Mouse (Mus musculus): ENCODE results near the gene Polr2b. TPM values are rescaled to one million over a fixed set of nuclear protein-coding genes. Genes with fewer than 3 reads are reported as not detected.

The Polr2b gene
- total and polyA plus RNA-seq, 3 experiments: 58.3 to 178 (median 91.4) TPM

DNA sequence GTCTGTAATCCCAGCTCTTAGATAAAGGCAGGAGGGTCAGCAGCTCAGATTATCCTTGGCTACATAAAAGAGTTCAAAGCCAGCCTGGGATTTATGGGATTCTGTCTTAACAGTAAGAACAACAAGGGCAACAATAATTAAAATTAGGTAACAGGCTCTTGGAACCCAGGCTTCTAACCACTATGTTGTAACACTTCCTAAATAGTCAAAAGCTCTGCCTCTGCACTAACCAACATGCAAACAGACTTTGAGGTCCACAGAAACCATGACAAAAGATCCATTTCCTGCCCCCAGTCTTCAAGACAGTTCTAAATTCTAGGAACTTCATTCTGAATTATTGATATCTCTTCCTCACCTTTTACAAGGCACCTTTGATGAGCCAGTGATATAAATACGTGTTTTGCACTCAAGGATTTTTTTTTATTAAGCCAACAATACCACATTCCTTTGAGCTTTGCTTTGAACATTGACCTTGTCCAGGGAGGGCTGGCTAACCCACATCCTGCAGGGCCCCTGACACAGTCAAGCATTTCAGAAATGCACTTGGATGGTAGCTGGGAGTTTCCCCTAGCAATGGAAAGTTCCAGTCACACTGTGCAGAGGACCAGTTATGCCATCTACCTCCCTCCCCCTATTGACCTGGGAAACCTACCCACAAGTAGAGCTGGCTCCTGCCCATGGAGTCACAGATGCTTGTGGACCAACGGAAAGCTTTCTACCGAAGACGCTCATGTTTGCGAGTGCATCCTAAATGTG lies 74.0 kb downstream of the Polr2b start:
- no peaks in the 10 kb centered on the region for H3K27me3 ChIP-seq (ENCODE audit: control insufficient read depth in 1 of 2, insufficient read depth in 2 of 2, low read length in 2 of 2)
- no peaks in the 10 kb centered on the region for H3K79me2 ChIP-seq (ENCODE audit: control insufficient read depth, insufficient read depth, low read length, poor library complexity)
- H3K36me3 ChIP-seq (ENCODE audit: control insufficient read depth in 1 of 2, insufficient read depth in 2 of 2, low read length in 2 of 2): no peaks in the 10 kb centered on the region
- H3K27ac ChIP-seq (ENCODE audit: control insufficient read depth, low read depth, low read length): no peak overlapping the region
- H3K9ac ChIP-seq (ENCODE audit: control insufficient read depth, low read depth, low read length, poor library complexity, severe bottlenecking): no peak overlapping the region
- no peaks in the 10 kb centered on the region for H3K4me1 ChIP-seq (ENCODE audit: control insufficient read depth in 1 of 2, insufficient read depth in 2 of 2, low read length in 2 of 2)
- H3K4me3 ChIP-seq (ENCODE audit: control insufficient read depth in 1 of 2, insufficient read depth in 1 of 2, low read depth in 2 of 2, low read length in 2 of 2): no peak overlapping the region
- TF ChIP-seq RCOR1 (IDR thresholded peaks at IDR 0.05; ENCODE audit: low read depth, low read length) (no peak), E2F4 (IDR thresholded peaks at IDR 0.05; ENCODE audit: borderline replicate concordance, low read depth, low read length) (no peak), MAZ (IDR thresholded peaks at IDR 0.05; ENCODE audit: low read depth, low read length) (no peak), USF2 (IDR thresholded peaks at IDR 0.05; ENCODE audit: borderline replicate concordance in 1 of 2, insufficient read depth in 1 of 2, low read depth in 1 of 2, low read length in 2 of 2) (no peak), UBTF (IDR thresholded peaks at IDR 0.05; ENCODE audit: borderline replicate concordance, insufficient read depth, low read depth, low read length) (no peak), MXI1 (IDR thresholded peaks at IDR 0.05; ENCODE audit: low read depth, low read length) (no peak), ZMIZ1 (IDR thresholded peaks at IDR 0.05; ENCODE audit: low read depth, low read length) (no peak), EP300 (IDR thresholded peaks at IDR 0.05; ENCODE audit: low read depth in 1 of 2, low read length in 2 of 2) (no peak), GABPA (IDR thresholded peaks at IDR 0.05; ENCODE audit: low read depth, low read length) (no peak)
- no peak for DNase-seq (ENCODE audit: low read depth, low spot score)
- no peaks in the 10 kb centered on the region for H3K9me3 ChIP-seq (replicated peaks; ENCODE audit: insufficient read depth, low read length)

DNA sequence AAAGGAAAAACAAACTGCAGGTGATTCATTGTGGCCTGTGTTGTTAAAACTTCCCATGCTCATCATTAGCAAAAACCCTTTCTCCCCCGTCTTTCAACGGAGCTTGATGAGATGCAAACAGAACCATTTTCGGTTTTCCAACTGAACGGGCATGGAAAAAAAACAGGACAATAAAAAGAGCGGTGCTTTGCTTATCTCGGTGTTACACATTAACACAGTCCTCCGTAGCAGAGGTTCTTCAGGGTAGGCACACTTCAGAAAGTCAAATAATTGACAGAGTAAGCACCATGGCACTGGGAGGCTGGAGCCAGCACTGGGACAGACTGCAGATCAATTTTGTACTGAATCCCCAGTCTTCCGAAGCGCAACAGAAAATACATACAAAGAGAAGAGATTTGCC lies 74.8 kb downstream of the Polr2b start:
- no peak overlapping the region for H3K4me3 ChIP-seq (ENCODE audit: control insufficient read depth in 1 of 2, insufficient read depth in 1 of 2, low read depth in 2 of 2, low read length in 2 of 2)
- no peaks in the 10 kb centered on the region for H3K4me1 ChIP-seq (ENCODE audit: control insufficient read depth in 1 of 2, insufficient read depth in 2 of 2, low read length in 2 of 2)
- no peaks in the 10 kb centered on the region for H3K79me2 ChIP-seq (ENCODE audit: control insufficient read depth, insufficient read depth, low read length, poor library complexity)
- no peaks in the 10 kb centered on the region for H3K36me3 ChIP-seq (ENCODE audit: control insufficient read depth in 1 of 2, insufficient read depth in 2 of 2, low read length in 2 of 2)
- DNase-seq (ENCODE audit: low read depth, low spot score): no peak
- H3K27me3 ChIP-seq (ENCODE audit: control insufficient read depth in 1 of 2, insufficient read depth in 2 of 2, low read length in 2 of 2): no peaks in the 10 kb centered on the region
- no peak for TF ChIP-seq USF2 (IDR thresholded peaks at IDR 0.05; ENCODE audit: borderline replicate concordance in 1 of 2, insufficient read depth in 1 of 2, low read depth in 1 of 2, low read length in 2 of 2)
- TF ChIP-seq ELF1 (IDR thresholded peaks at IDR 0.05; ENCODE audit: low read depth, low read length): no peak
- TF ChIP-seq POLR2AphosphoS2 (IDR thresholded peaks at IDR 0.05; ENCODE audit: low read length): no peak
- no peak for TF ChIP-seq TCF12 (IDR thresholded peaks at IDR 0.05; ENCODE audit: low read depth, low read length)
- TF ChIP-seq ZNF384 (IDR thresholded peaks at IDR 0.05; ENCODE audit: low read depth, low read length): no peak
- TF ChIP-seq UBTF (IDR thresholded peaks at IDR 0.05; ENCODE audit: borderline replicate concordance, insufficient read depth, low read depth, low read length): no peak
- TF ChIP-seq MAFK (IDR thresholded peaks at IDR 0.05; ENCODE audit: borderline replicate concordance, low read depth, low read length): no peak
- TF ChIP-seq GABPA (IDR thresholded peaks at IDR 0.05; ENCODE audit: low read depth, low read length): no peak
- TF ChIP-seq SIN3A (IDR thresholded peaks at IDR 0.05; ENCODE audit: low read length): no peak
- no peak for TF ChIP-seq ZMIZ1 (IDR thresholded peaks at IDR 0.05; ENCODE audit: low read depth, low read length)
- TF ChIP-seq MYC (IDR thresholded peaks at IDR 0.05; ENCODE audit: low read depth, low read length): no peak
- TF ChIP-seq GATA1 (IDR thresholded peaks at IDR 0.05; ENCODE audit: low read depth, low read length): no peak
- TF ChIP-seq EP300 (IDR thresholded peaks at IDR 0.05; ENCODE audit: low read depth in 1 of 2, low read length in 2 of 2): no peak
- TF ChIP-seq E2F4 (IDR thresholded peaks at IDR 0.05; ENCODE audit: borderline replicate concordance, low read depth, low read length): no peak
- TF ChIP-seq CHD2 (IDR thresholded peaks at IDR 0.05; ENCODE audit: low read length): no peak
- no peak for TF ChIP-seq USF1 (IDR thresholded peaks at IDR 0.05; ENCODE audit: low read depth, low read length)
- no peak for TF ChIP-seq HCFC1 (IDR thresholded peaks at IDR 0.05; ENCODE audit: low read depth, low read length)
- H3K9me3 ChIP-seq (replicated peaks; ENCODE audit: insufficient read depth, low read length): no peaks in the 10 kb centered on the region
- no peak overlapping the region for H3K9ac ChIP-seq (ENCODE audit: control insufficient read depth, low read depth, low read length, poor library complexity, severe bottlenecking)
- no peak overlapping the region for H3K27ac ChIP-seq (ENCODE audit: control insufficient read depth, low read depth, low read length)
